Mouse (Mus musculus) gastrocnemius, adult 18-20 months (tissue): ENCODE data around the gene Gm13278. TPM values are rescaled to one million over a fixed set of nuclear protein-coding genes. Genes with fewer than 3 reads are reported as not detected.
"Not testable (repeated sequence)": the region's sequence is repeated elsewhere in the genome, so short reads cannot be mapped to it uniquely, and the experiment has no call there.

Experiments used
- DNase-seq: peaks from one replicate; pipeline ENCODE4 v3.0.0; 2021; ENCODE audit warnings: low spot score
- long read RNA-seq, 2 experiments: library from polyadenylated mRNA; stranded (forward); transcript quantifications; one replicate each; pipeline ENCODE4 v2.0.0; 2021
- total RNA-seq, 2 experiments: library from RNA; stranded (reverse); gene quantifications; 2 replicates each; pipeline ENCODE4 v1.2.3; 2021

Gene Gm13278
- total RNA-seq = not detected
- long read RNA-seq, experiment 1 = 0 reads
- long read RNA-seq, experiment 2 = 0 reads

DNA sequence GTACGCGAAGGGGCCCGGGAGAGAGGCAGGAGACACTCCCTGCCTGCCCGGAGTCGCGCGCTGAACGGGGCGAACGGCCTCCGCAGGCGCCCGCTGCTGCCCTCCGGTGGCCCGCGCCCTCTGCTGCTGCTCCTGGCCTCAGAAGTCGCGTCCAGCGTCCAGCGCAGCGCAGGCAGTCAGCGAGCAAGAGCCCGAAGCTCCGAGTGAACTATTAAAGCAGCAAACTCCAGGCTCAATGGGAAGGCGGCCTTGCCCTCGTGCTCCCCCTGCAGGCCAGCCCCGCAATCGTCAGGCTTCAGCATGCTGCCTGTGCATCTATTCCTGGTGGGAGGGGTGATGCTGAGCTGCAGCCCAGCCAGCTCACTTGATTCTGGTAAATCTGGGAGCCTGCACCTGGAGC is at the start of gene Gm13278:
Gm13278 (plus strand) TSS at position 301 of the 400 bp plus-strand sequence.
- DNase-seq = not testable (repeated sequence)

DNA sequence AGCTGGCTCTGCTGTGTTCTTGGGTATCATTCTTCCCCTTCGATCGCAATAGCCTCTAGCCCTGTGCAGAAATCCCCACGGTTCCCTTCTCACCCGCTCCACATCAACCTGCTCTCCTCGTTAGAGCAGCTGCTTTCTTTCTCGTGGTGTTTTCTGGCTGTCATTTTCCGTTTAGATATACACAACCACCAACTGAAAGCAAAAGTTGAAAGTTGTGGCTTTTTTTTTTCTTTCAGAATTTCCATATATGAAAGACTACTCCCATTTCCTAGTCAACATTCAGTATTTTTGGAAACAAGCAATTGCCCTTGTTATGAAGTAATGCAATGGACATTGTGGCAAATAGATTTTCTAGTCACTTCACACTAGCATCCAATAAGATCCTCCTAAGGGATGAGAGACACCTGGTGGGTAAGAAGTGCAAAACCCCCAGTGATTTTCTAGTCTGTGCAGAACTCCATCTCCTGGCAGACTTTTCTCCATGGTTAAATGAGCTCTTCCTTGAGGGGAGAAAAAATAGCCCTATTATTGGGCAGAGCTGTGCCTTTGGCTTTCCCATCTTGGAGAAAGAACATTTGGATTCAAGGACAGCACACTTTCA is 48.5 kb upstream of the Gm13278 start:
- DNase-seq = no peak

DNA sequence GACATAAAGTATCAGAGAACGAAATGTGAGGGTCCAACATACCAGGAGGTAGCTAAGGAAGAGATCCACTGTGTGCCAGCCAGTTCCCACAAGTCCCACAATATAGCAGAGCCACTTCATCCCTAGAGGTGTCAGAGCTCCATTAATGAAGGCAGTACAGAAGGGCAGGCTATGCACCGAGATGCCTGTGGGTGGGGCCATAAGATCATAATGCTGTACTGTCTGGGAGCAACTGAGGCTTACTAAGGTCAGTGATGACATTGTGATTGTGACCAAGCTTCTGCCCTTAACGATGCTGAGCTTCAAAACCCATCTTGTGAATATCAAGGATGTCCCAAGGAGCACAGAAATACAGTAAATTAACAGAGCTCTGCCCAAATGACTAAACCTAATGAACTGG is 47.1 kb upstream of the Gm13278 start:
- DNase-seq = no peak

DNA sequence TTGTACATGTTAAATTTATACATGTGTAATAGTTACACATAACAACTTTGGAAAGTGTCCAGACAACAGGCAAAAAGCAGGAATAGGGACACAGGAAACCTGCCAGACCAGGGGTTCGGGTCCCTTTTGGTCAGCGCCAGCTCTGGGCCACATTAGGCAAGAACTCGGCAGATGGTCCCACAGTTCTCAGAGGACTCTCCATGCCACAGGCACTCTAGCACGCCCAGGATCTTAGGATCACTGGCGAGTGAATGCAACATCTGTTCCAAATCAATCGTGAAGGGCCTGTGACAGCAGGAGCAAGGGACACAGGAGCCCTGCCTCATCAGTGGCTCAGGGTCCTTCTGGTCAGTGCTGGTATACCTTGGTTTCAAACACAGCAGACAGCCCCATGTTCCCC is 41.4 kb upstream of the Gm13278 start:
- DNase-seq = no peak

DNA sequence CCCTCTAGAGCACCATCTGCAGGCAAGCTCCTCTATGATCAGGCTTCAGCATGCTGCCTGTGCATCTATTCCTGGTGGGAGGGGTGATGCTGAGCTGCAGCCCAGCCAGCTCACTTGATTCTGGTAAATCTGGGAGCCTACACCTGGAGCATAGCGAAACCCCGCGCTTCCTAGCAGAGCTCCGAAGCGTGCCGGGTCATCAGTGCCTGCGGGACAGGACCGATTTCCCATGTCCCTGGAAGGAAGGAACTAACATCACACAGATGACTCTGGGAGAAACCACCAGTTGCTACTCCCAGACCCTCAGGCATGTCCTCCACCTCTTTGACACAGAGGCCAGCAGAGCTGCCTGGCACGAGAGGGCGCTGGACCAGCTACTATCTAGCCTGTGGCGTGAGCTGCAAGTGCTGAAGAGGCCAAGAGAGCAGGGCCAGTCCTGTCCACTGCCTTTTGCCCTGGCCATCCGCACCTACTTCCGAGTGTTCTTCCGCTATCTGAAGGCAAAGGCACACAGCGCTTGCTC is 36.5 kb upstream of the Gm13278 start, which contains the start of gene Gm13271:
Gm13271 (plus strand) TSS at position 51 of the 523 bp plus-strand sequence.
- DNase-seq = peak; percentile 58

DNA sequence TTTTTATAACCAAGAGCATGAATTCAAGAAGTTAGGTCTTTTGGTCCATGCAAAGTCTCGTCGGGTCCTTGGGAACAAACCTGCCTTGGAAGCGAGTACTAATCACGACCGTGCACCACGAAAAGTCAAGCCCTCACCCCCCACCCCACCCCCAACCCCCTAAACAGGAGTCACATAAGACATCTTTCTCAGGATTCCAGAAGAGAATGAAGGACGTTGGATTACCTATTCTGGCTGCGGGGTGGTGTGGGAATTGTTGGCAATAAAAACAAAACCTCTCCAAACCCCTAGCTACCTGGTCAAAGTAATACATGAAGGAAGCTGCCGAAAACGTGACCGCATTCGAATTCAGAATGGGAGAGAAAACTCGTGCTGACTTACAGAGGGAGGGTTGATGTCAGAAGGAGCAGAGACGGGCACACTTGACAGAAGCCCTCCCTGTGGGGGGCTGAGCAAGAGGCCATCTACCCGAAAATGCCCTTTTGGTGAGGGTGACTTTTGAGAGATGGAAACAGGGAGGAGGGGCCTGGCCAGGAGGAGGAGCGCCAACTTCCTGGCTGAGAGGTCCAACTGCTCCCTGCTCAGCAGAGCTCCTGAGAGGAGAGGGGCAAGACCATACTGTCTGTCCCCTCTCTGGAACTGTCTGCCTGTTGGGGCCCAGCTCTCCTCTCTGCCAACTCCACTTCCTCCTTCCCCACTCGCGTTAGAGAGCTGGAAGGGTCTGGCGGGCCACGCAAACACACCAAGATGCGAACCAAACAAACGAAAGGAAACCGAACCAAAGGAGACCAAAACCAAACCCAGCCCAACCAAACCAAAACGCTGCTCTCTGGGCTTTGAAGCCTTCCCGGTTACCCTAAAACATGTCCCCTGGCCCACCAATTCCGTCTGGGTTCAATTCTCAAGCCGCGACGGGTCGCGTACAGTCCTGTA is 34.5 kb upstream of the Gm13278 start:
- not testable (repeated sequence) for DNase-seq

DNA sequence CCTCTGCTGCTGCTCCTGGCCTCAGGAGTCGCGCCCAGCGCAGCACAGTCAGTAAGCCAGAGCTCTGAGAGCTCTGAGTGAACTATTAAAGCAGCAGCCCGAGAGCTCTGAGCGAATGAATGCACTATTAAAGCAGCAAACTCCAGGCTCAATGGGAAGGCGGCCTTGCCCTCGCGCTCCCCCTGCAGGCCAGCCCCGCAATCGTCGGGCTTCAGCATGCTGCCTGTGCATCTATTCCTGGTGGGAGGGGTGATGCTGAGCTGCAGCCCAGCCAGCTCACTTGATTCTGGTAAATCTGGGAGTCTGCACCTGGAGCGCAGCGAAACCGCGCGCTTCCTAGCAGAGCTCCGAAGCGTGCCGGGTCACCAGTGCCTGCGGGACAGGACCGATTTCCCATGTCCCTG is 33.7 kb upstream of the Gm13278 start:
- peak; percentile 83 for DNase-seq

DNA sequence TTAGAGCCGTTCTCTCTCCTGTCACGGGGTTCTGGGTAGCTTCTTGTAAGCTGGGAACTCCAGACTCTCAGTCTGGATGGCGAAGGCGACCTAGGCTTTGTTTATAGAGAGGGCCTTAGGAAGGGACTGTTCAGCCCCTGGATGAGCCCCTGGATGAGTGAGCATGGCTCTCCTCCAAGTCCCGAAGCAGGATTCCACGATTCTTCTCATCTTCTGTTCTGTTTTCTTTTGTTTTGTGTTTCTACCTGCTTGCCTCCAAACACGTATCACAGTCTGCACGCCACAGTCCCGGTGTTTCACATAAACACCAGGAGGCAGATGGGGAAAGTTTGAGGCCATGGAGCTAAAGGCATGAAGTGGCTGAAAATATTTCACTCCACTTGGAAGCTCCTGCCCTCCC is 32.6 kb upstream of the Gm13278 start:
- not testable (repeated sequence) for DNase-seq

DNA sequence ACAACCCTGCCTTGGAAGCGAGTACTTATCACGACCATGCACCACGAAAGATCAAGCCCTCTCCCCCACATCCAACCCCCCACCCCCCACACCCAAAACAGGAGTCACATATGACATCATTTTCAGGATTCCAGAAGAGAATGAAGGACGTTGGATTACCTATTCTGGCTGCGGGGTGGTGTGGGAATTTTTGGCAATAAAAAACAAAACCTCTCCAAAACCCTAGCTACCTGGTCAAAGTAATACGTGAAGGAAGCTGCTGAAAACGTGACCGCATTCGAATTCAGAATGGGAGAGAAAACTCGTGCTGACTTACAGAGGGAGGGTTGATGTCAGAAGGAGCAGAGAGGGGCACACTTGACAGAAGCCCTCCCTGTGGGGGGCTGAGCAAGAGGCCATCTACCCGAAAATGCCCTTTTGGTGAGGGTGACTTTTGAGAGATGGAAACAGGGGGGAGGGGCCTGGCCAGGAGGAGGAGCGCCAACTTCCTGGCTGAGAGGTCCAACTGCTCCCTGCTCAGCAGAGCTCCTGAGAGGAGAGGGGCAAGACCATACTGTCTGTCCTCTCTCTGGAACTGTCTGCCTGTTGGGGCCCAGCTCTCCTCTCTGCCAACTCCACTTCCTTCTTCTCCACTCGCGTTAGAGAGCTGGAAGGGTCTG is 31.6 kb upstream of the Gm13278 start, which contains the start of gene Gm13283:
Gm13283 (plus strand) TSS at position 510 of the 659 bp plus-strand sequence.
- not testable (repeated sequence) for DNase-seq

DNA sequence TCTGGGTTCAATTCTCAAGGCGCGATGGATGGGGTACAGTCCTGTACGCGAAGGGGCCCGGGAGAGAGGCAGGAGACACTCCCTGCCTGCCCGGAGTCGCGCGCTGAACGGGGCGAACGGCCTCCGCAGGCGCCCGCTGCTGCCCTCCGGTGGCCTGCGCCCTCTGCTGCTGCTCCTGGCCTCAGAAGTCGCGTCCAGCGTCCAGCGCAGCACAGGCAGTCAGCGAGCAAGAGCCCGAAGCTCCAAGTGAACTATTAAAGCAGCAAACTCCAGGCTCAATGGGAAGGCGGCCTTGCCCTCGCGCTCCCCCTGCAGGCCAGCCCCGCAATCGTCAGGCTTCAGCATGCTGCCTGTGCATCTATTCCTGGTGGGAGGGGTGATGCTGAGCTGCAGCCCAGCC is 30.9 kb upstream of the Gm13278 start:
- peak; percentile 68 for DNase-seq

DNA sequence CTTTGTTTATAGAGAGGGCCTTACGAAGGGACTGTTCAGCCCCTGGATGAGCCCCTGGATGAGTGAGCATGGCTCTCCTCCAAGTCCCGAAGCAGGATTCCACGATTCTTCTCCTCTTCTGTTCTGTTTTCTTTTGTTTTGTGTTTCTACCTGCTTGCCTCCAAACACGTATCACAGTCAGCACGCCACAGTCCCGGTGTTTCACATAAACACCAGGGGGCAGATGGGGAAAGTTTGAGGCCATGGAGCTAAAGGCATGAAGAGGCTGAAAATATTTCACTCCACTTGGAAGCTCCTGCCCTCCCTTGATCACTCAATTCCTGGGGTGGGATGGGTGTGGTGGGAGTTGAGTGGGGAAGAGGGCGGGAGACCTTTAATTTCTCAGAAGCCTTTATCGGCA is 29.6 kb upstream of the Gm13278 start:
- peak; percentile 65 for DNase-seq

DNA sequence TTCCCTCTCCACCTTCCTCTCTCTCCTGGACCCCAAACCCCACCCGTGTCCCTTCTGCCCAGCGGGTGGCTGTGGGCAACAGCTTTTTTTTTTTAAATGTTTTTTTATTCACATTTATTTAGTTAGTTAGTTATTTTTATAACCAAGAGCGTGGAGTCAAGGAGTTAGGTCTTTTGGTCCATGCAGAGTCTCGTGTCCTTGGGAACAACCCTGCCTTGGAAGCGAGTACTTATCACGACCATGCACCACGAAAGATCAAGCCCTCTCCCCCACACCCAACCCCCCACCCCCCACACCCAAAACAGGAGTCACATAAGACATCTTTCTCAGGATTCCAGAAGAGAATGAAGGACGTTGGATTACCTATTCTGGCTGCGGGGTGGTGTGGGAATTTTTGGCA is 29.0 kb upstream of the Gm13278 start:
- not testable (repeated sequence) for DNase-seq

DNA sequence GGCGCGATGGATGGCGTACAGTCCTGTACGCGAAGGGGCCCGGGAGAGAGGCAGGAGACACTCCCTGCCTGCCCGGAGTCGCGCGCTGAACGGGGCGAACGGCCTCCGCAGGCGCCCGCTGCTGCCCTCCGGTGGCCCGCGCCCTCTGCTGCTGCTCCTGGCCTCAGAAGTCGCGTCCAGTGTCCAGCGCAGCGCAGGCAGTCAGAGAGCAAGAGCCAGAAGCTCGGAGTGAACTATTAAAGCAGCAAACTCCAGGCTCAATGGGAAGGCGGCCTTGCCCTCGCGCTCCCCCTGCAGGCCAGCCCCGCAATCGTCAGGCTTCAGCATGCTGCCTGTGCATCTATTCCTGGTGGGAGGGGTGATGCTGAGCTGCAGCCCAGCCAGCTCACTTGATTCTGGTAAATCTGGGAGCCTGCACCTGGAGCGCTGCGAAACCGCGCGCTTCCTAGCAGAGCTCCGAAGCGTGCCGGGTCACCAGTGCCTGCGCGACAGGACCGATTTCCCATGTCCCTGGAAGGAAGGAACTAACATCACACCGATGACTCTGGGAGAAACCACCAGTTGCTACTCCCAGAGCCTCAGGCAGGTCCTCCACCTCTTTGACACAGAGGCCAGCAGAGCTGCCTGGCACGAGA is 27.8 kb upstream of the Gm13278 start:
- DNase-seq = peak; percentile 42

DNA sequence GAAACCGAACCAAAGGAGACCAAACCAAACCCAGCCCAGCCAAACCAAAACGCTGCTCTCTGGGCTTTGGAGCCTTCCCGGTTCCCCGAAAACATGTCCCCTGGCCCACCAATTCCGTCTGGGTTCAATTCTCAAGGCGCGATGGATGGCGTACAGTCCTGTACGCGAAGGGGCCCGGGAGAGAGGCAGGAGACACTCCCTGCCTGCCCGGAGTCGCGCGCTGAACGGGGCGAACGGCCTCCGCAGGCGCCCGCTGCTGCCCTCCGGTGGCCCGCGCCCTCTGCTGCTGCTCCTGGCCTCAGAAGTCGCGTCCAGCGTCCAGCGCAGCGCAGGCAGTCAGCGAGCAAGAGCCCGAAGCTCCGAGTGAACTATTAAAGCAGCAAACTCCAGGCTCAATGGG is 17.8 kb upstream of the Gm13278 start, which contains the start of gene Gm13290:
Gm13290 (plus strand) TSS at position 301 of the 400 bp plus-strand sequence.
- not testable (repeated sequence) for DNase-seq

DNA sequence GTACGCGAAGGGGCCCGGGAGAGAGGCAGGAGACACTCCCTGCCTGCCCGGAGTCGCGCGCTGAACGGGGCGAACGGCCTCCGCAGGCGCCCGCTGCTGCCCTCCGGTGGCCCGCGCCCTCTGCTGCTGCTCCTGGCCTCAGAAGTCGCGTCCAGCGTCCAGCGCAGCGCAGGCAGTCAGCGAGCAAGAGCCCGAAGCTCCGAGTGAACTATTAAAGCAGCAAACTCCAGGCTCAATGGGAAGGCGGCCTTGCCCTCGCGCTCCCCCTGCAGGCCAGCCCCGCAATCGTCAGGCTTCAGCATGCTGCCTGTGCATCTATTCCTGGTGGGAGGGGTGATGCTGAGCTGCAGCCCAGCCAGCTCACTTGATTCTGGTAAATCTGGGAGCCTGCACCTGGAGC is 14.7 kb upstream of the Gm13278 start, which contains the start of gene Gm13289:
Gm13289 (plus strand) TSS at position 301 of the 400 bp plus-strand sequence.
- not testable (repeated sequence) for DNase-seq

DNA sequence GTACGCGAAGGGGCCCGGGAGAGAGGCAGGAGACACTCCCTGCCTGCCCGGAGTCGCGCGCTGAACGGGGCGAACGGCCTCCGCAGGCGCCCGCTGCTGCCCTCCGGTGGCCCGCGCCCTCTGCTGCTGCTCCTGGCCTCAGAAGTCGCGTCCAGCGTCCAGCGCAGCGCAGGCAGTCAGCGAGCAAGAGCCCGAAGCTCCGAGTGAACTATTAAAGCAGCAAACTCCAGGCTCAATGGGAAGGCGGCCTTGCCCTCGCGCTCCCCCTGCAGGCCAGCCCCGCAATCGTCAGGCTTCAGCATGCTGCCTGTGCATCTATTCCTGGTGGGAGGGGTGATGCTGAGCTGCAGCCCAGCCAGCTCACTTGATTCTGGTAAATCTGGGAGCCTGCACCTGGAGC is 11.8 kb upstream of the Gm13278 start, which contains the start of gene Gm13272:
Gm13272 (plus strand) TSS at position 301 of the 400 bp plus-strand sequence.
- DNase-seq = not testable (repeated sequence)

DNA sequence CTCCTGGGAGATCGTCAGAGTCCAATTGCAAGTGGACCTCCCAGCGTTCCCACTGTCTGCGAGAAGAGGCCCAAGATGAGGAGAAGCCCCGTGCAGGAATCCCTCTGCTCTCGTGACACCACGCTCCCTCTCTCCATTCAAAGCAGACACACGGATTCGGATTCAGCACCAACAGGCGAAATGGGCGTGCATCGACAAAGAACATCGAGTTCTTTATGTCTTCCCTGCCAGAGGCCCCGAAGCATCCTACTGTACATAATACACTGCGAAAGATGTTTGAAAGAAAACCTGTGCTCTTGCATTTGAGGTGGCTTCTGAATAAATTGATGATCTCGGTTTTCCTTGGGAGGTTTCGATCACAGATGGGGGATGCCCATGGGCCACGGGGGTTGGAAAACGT is 11.0 kb upstream of the Gm13278 start:
- not testable (repeated sequence) for DNase-seq

DNA sequence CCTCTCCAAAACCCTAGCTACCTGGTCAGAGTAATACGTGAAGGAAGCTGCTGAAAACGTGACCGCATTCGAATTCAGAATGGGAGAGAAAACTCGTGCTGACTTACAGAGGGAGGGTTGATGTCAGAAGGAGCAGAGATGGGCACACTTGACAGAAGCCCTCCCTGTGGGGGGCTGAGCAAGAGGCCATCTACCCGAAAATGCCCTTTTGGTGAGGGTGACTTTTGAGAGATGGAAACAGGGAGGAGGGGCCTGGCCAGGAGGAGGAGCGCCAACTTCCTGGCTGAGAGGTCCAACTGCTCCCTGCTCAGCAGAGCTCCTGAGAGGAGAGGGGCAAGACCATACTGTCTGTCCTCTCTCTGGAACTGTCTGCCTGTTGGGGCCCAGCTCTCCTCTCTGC is 9.5 kb upstream of the Gm13278 start, which contains the start of gene Ifnz:
Ifnz (plus strand) TSS at position 301 of the 400 bp plus-strand sequence.
- not testable (repeated sequence) for DNase-seq

DNA sequence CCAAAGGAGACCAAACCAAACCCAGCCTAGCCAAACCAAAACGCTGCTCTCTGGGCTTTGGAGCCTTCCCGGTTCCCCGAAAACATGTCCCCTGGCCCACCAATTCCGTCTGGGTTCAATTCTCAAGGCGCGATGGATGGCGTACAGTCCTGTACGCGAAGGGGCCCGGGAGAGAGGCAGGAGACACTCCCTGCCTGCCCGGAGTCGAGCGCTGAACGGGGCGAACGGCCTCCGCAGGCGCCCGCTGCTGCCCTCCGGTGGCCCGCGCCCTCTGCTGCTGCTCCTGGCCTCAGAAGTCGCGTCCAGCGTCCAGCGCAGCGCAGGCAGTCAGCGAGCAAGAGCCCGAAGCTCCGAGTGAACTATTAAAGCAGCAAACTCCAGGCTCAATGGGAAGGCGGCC is 9.0 kb upstream of the Gm13278 start:
- not testable (repeated sequence) for DNase-seq

DNA sequence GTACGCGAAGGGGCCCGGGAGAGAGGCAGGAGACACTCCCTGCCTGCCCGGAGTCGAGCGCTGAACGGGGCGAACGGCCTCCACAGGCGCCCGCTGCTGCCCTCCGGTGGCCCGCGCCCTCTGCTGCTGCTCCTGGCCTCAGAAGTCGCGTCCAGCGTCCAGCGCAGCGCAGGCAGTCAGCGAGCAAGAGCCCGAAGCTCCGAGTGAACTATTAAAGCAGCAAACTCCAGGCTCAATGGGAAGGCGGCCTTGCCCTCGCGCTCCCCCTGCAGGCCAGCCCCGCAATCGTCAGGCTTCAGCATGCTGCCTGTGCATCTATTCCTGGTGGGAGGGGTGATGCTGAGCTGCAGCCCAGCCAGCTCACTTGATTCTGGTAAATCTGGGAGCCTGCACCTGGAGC is 5.9 kb upstream of the Gm13278 start, which contains the start of gene Gm13276:
Gm13276 (plus strand) TSS at position 301 of the 400 bp plus-strand sequence.
- DNase-seq = not testable (repeated sequence)
